Mouse (Mus musculus) brain, embryonic 14.5 days (tissue): Measurements from ENCODE around the gene Rps5.

Experiments
- CTCF ChIP-seq: fragments of 200-500 bp; IDR thresholded peaks from 2 replicates; pipeline ENCODE4 v1.5.1; 2012; ENCODE audit warnings: inconsistent platforms, mild to moderate bottlenecking, moderate library complexity, borderline replicate concordance; ENCODE audit not compliant: insufficient read depth, insufficient read length; ENCODE audit errors: extremely low read depth
- POLR2A ChIP-seq: fragments of 200-500 bp; IDR thresholded peaks from 2 replicates; pipeline ENCODE4 v1.6.1; 2012; ENCODE audit warnings: mild to moderate bottlenecking, inconsistent platforms, borderline replicate concordance; ENCODE audit not compliant: poor library complexity, insufficient read depth, insufficient read length, severe bottlenecking; ENCODE audit errors: extremely low read depth

DNA sequence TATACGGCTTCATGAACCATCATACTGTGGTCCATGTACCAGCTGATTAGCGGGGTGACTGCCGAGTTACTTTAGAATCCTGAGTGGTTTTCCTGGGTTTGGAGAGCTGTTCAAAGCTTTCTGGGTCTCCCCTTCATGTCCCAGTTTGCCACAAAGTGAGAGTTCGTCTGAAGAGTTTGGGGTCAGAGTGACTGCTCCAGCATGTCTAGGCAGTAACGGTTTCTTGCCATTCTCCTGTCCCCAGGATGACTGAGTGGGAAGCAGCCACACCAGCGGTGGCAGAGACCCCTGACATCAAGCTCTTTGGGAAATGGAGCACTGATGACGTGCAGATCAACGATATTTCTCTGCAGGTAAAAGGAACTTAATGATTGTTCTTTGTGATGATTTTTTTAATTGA lies 639 bp downstream of the Rps5 start:
- TF ChIP-seq CTCF (no peak), POLR2A (no peak)
